Mouse (Mus musculus) heart, adult 2 months (tissue): ENCODE data around the gene Mphosph9.

Source experiments
- CTCF ChIP-seq: fragments of 200-600 bp; IDR thresholded peaks from 2 replicates; pipeline ENCODE4 v1.8.1; 2022; ENCODE audit warnings: antibody characterized with exemption, mild to moderate bottlenecking, moderate library complexity
- EP300 ChIP-seq: fragments of 200-500 bp; IDR thresholded peaks from 2 replicates; pipeline ENCODE4 v1.6.1; 2011; ENCODE audit warnings: low read depth, low read length, control low read depth; ENCODE audit not compliant: insufficient read depth
- POLR2A ChIP-seq: fragments of 200-500 bp; IDR thresholded peaks from 2 replicates; pipeline ENCODE4 v1.6.1; 2011; ENCODE audit warnings: mild to moderate bottlenecking, low read depth, low read length, control low read depth; ENCODE audit not compliant: insufficient read depth

DNA sequence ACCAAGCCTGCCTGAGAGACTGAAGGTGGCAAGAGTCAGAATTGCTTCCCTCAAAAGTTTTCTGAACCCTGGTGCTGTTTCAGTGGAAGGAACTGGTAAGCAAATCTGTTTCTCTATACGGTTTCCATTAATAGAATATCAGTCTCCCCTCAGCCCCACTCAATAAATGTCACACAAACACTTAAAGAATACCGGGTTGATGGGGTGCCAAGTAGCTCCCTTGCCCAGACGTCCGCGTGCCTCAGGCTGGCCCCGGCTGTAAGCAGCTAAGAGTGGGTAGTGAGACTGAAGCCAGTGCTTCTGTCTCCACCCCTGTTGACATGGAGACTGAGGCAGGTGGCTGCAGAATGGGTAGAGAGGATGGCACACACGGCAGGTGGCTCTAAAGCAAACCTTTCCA, 108.8 kb downstream of the Mphosph9 start:
- TF ChIP-seq POLR2A (no peak), EP300 (peak; percentile 9; the same call in 1 of the 2 replicates), CTCF (no peak)
